Mouse (Mus musculus) liver, embryonic 15.5 days (tissue): ENCODE data around the gene Lmbrd2. TPM values are rescaled to one million over a fixed set of nuclear protein-coding genes. Genes with fewer than 3 reads are reported as not detected.

ENCODE experiments used
- ATAC-seq: fragments of 200-750 bp; cut with Nextera tagmentation; 2 replicates; pipeline ENCODE4 v1.8.0; 2017; ENCODE audit warnings: moderate number of reproducible peaks, mild to moderate bottlenecking, moderate library complexity; ENCODE audit not compliant: insufficient read depth
- H3K27ac ChIP-seq: fragments of 300-500 bp; sonication (generic); replicated peaks from 2 replicates; pipeline ENCODE4 v1.5.1; 2015; ENCODE audit warnings: mild to moderate bottlenecking, inconsistent platforms
- H3K27me3 ChIP-seq: fragments of 300-500 bp; sonication (generic); 2 replicates; pipeline ENCODE4 v1.6.1; 2015; ENCODE audit warnings: mild to moderate bottlenecking, inconsistent platforms
- H3K36me3 ChIP-seq: fragments of 300-500 bp; sonication (generic); replicated peaks from 2 replicates; pipeline ENCODE4 v1.6.1; 2015; ENCODE audit warnings: moderate library complexity, mild to moderate bottlenecking, inconsistent platforms
- H3K4me1 ChIP-seq: fragments of 300-500 bp; sonication (generic); replicated peaks from 2 replicates; pipeline ENCODE4 v1.6.1; 2015; ENCODE audit warnings: inconsistent platforms
- H3K4me2 ChIP-seq: fragments of 300-500 bp; sonication (generic); 2 replicates; pipeline ENCODE4 v1.6.1; 2015; ENCODE audit warnings: moderate library complexity, mild to moderate bottlenecking, inconsistent platforms
- H3K4me3 ChIP-seq: fragments of 300-500 bp; sonication (generic); replicated peaks from 2 replicates; pipeline ENCODE4 v1.5.1; 2015; ENCODE audit warnings: mild to moderate bottlenecking, inconsistent platforms
- H3K9ac ChIP-seq: fragments of 300-500 bp; sonication (generic); 2 replicates; pipeline ENCODE4 v1.6.1; 2015; ENCODE audit warnings: moderate library complexity, mild to moderate bottlenecking, inconsistent platforms
- H3K9me3 ChIP-seq: fragments of 300-500 bp; sonication (generic); replicated peaks from 2 replicates; pipeline ENCODE4 v1.6.1; 2016; ENCODE audit warnings: inconsistent platforms
- WGBS: fragments of 180-500 bp; shearing (Covaris S2); methylation state at CpG from one replicate; pipeline ENCODE4 v1.1.7; 2015; ENCODE audit warnings: mixed read lengths; ENCODE audit not compliant: insufficient replicate concordance; 5-methylcytosine and 5-hydroxymethylcytosine counted together
- polyA plus RNA-seq: library from polyadenylated mRNA; unstranded; fragments of >200 nt; fragmentation: Nextera tagmentation; extraction: Ambion mirVana; gene quantifications from 2 replicates; pipeline ENCODE4 v1.2.1, GENCODE M21; 2015

The Lmbrd2 gene
- polyA plus RNA-seq, 1 experiment from 2014 or later = 1.8 TPM

DNA sequence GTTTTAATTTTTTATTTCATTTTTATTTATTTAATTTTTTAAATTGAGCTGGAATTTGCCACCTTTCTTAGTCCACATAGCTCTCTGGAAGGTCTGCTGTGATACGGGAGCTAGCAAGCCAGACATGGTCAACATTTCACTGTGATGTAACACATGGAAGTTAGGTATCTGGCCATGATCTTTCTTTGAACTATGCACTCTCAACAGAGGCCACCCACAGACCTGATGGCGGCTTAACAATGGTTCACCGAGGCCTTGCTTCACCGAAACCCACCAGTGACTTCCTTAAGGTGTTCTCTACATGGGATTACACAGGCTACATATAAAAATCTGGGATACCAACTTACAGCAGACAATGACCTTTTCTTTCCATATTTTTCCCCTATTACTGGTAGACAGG lies 26.2 kb upstream of the Lmbrd2 start:
- Histone ChIP-seq H3K4me1 (peaks cover 10% of the 10 kb centered on the region; the same call in 1 of the 2 replicates), H3K4me2 (no peak overlapping the region), H3K27ac (peak overlapping the region; percentile 62), H3K36me3 (peaks cover 91% of the 10 kb centered on the region), H3K4me3 (no peak overlapping the region), H3K27me3 (no peaks in the 10 kb centered on the region), H3K9me3 (no peaks in the 10 kb centered on the region), H3K9ac (no peak overlapping the region)
- WGBS = 86% methylated on average over 4 of the region's 4 CpGs
- ATAC-seq = peak; percentile 72

DNA sequence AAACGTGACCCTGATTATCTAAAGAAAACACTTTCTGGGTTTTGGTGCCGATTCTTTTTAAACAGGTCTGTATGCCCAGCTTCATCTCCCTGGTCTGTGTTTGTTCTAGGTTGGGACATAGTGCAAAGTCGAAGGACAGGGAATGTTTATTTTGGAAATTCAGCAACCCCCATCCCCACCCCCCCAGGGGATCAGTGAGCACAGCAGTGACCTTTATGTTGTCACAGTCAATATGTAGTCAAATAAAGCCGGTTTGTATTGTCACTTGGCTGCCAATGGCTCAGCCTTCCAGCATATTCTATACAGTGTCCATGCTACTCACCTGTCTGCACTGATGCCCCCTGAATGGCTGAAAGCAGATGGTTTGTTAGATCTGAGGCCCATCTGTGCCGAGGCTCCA lies 25.8 kb upstream of the Lmbrd2 start:
- 67% methylated on average over 5 of the region's 5 CpGs for WGBS
- peaks cover 10% of the 10 kb centered on the region; the same call in 1 of the 2 replicates for H3K4me1 ChIP-seq
- H3K4me2 ChIP-seq = no peak overlapping the region
- no peaks in the 10 kb centered on the region for H3K27me3 ChIP-seq
- peaks cover 93% of the 10 kb centered on the region for H3K36me3 ChIP-seq
- peak overlapping the region; percentile 62; the same call in 1 of the 2 replicates for H3K27ac ChIP-seq
- H3K9me3 ChIP-seq = no peaks in the 10 kb centered on the region
- no peak overlapping the region for H3K9ac ChIP-seq
- ATAC-seq = peak; percentile 84
- H3K4me3 ChIP-seq = no peak overlapping the region

DNA sequence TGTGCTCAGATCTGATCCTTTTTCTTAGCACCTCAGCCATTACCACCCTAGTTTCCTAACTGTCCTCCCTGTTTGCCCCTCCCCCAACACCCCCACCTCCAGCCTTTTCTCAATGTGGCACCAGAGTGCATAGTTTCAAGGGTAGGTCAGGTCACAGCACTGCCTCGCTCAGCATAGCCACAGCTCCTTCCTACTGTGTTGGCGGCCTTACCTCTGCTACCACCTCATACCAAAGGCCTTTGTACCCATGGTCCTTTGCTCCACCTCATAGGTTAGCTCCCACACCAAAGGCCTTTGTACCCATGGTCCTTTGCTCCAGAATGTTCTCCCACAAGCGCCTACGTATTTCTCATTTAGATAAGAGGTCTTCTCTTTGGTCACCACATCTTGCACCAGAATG lies 21.5 kb upstream of the Lmbrd2 start:
- no peaks in the 10 kb centered on the region for H3K9me3 ChIP-seq
- H3K27ac ChIP-seq = peak overlapping the region; percentile 25; the same call in 1 of the 2 replicates
- WGBS = 76% methylated on average over 4 of the region's 4 CpGs
- no peak for ATAC-seq
- peaks cover 7% of the 10 kb centered on the region; the same call in 1 of the 2 replicates for H3K4me1 ChIP-seq
- peaks cover 99% of the 10 kb centered on the region for H3K36me3 ChIP-seq
- H3K27me3 ChIP-seq = no peaks in the 10 kb centered on the region
- no peak overlapping the region for H3K9ac ChIP-seq
- H3K4me3 ChIP-seq = no peak overlapping the region
- H3K4me2 ChIP-seq = no peak overlapping the region

DNA sequence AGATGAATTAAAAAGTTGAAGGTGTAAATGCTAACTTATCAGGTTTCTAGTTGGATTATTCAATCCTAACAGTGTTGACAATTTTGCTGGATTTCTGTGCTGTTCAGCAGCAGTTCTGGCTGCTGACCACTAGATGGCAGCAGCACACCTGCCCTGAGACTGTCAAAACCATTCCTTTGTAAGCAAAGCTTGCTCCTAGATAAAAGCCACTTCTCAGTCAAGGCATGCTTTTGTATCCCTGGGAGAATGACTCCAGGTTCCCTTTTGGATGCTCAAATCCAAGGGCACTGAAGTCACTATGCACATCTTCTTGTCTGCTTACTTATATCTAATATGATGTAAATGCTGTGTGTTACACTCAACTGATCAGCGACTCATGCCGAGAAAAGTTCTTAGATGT lies 20.3 kb upstream of the Lmbrd2 start:
- WGBS = 92% methylated on average over 2 of the region's 2 CpGs
- no peaks in the 10 kb centered on the region for H3K27me3 ChIP-seq
- H3K4me3 ChIP-seq = no peak overlapping the region
- ATAC-seq = no peak
- peaks cover 7% of the 10 kb centered on the region; the same call in 1 of the 2 replicates for H3K4me1 ChIP-seq
- H3K4me2 ChIP-seq = no peak overlapping the region
- no peak overlapping the region for H3K9ac ChIP-seq
- peaks cover 99% of the 10 kb centered on the region for H3K36me3 ChIP-seq
- no peaks in the 10 kb centered on the region for H3K9me3 ChIP-seq
- no peak overlapping the region for H3K27ac ChIP-seq

DNA sequence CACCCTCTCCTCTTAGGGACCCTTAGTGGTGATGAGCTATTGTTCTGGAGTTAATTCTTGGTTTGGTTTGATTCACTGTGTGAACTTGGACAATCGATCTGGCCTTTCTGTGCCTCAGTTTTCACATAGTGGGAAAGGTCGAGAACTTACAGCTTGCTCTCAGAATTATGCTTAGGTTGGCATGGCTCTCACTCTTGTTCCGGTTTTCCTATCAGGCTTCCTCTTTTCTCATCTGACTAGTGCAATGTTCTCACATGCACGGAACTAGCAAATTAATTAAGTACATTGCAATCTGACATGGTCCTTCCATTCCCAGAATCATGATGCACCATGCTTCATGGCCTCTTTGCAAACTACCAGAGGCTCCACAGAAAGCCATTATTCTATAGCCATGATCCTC lies 17.4 kb upstream of the Lmbrd2 start:
- no peak overlapping the region for H3K27ac ChIP-seq
- peaks cover 93% of the 10 kb centered on the region for H3K36me3 ChIP-seq
- no peak for ATAC-seq
- no peak overlapping the region for H3K9ac ChIP-seq
- no peak overlapping the region for H3K4me2 ChIP-seq
- H3K4me3 ChIP-seq = no peak overlapping the region
- 75% methylated on average over 4 of the region's 4 CpGs for WGBS
- H3K9me3 ChIP-seq = no peaks in the 10 kb centered on the region
- peaks cover 7% of the 10 kb centered on the region; the same call in 1 of the 2 replicates for H3K4me1 ChIP-seq
- no peaks in the 10 kb centered on the region for H3K27me3 ChIP-seq

DNA sequence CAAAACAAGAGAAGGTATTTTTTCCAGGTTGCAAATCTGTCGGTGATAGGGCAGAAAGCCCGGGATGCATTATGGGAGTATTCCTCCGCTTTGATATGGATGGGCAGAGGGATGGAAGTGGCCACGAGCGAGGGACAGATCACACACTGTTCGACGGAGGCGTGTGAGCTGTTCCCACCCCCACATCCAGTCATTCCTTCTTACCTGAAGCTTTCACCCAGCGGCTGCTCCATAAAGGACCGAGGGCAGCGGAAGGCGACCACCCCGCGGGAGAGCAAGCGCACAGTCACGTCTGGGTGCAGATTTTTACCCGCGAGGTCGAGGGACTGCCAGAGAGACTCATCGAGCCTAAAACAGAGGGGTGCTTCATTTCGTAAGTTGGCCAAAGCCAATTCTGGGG lies 15.5 kb upstream of the Lmbrd2 start:
- Histone ChIP-seq H3K4me1 (no peaks in the 10 kb centered on the region), H3K9ac (no peak overlapping the region), H3K4me2 (no peak overlapping the region), H3K4me3 (no peak overlapping the region), H3K27ac (no peak overlapping the region), H3K27me3 (no peaks in the 10 kb centered on the region), H3K9me3 (no peaks in the 10 kb centered on the region), H3K36me3 (peaks cover 92% of the 10 kb centered on the region)
- ATAC-seq = no peak
- WGBS = 88% methylated on average over 21 of the region's 21 CpGs

DNA sequence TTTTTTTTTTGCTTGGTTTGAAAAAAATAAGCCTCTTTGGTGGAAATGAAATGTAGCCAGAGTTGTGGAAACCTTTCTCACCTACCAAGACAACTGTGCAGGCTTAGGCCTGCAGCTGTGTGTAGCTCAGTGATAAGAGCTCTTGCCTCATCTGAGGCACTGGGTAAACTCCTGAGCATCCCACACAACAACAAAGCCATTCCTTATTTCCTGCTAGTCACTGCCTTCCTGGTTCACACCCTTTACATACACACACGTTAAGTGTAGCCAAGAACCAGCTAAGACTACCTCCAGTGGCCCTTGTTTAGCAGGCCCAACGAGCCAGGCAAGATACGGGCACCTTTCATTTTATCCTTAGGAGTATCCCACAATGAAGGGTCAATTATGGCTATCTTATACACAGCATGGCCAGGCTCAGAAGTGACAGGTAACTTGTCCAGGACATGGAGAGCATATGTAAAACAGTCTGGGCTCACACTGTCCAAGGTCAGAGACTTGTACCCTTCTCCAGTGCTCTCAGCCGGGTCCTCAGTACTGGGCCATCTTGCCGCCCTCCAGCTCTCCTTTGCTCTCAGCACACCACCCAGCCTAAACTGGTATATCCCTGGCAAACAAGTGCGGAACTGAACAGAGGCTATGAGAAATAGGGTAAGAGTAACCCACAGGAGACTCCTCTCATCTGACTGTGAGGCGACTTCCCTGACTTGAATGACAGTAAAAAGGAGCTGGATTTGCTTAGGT lies 13.1 kb upstream of the Lmbrd2 start:
- Histone ChIP-seq H3K27ac (no peak overlapping the region), H3K4me3 (no peak overlapping the region), H3K9me3 (no peaks in the 10 kb centered on the region), H3K27me3 (no peaks in the 10 kb centered on the region), H3K36me3 (peaks cover 86% of the 10 kb centered on the region), H3K9ac (no peak overlapping the region), H3K4me1 (no peaks in the 10 kb centered on the region), H3K4me2 (no peak overlapping the region)
- no peak for ATAC-seq
- 81% methylated on average over 7 of the region's 7 CpGs for WGBS

DNA sequence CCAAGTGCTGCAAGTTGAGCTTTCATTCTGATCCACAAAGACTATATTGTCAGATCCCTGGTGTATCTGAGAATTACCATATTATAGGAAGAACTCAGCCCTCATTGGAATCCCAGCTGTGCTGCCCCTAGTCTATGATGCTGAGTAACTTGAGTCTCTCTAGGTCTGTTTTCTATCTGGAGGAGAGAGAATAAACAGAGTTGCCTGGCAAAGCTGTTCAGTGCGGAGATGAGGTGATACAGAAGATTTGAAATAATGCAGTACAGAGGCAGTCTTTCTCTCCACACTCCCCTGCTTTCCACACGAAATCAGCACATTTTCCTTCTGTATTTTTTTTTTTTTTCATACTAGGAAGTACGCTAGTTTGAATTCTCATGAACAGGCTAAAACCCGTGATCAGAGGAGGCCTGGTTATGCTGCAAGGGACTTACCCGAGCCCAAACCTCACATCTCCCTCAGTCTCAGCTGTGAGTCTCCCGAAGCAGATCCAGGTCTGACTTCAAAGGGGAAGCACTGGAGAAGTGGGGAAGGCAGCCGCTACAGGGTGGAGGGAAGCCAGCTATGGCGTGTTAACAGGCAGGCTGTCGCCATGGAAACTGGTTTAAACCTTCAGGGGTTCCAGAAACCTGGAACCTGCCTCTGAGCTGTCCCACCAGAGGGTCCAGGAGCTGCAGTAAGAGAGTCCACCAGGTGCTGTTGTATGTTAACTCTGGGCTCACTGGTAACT lies 9.4 kb upstream of the Lmbrd2 start:
- peaks cover 20% of the 10 kb centered on the region for H3K4me1 ChIP-seq
- ATAC-seq = 0 out of 2 replicates have a peak, but pooled peaks have one; percentile 13
- 73% methylated on average over 9 of the region's 9 CpGs for WGBS

DNA sequence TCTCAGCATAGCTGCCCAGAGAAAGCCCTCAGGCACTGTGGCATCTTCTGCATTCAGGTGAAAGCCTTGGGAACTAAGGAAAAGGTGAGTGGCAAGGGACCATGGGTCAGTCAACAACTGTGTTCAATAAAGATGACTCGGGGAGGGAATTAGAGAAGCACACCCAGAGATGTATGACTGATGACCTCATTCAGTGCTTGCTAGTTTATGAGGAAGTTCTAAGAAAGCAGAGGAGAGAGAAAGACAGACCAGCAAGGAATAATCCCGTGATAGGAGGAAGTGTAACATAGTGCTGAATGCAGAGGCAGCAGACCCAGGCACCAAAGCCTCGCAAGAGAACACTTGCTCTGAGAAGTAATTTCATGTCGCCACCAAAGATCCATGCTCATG lies 8.9 kb upstream of the Lmbrd2 start:
- Histone ChIP-seq H3K36me3 (peaks cover 82% of the 10 kb centered on the region), H3K27ac (0 out of 2 replicates have a peak overlapping the region, but pooled peaks have one; percentile 11)

More for the DNA sequence above, 9.4 kb upstream of the Lmbrd2 start:
- Histone ChIP-seq H3K36me3 (peaks cover 81% of the 10 kb centered on the region), H3K27ac (0 out of 2 replicates have a peak overlapping the region, but pooled peaks have one; percentile 11), H3K4me2 (no peak overlapping the region), H3K9ac (no peak overlapping the region), H3K9me3 (no peaks in the 10 kb centered on the region), H3K4me3 (no peak overlapping the region), H3K27me3 (no peaks in the 10 kb centered on the region)

DNA sequence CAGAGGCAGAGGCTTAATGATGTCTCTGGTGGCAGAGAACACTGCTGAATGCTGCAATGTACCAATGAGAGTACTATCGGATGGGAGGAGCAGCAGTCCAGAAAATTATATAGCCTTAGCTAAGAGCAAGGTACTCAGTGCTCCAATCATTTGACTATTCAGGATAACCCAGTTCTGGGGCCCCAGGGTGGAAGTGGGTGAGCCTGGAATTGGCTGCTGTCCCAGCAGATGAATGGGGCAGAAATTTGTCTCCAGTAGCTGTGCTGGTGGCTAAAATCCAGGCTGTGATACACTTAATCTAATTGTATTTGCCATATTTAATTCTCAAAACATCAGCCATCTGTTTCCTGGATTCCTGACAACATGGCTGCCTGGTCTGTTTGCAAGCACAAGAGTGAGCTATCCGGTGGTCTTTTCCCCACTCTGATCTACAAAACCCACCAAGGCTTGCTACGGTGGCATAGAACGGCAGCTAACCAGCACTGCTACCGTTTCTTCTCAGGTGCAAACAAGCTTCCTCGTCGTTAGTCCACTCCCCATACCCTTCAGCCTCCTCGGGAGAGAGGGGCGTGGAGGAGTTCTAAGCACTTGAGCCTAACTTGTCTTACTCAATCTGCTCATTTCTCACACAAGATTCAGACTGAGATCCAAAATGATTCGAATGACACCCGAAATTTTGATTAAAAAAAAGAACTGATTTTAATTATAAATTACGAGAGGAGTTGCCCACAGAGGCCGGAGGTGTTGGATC lies 7.5 kb upstream of the Lmbrd2 start:
- H3K4me1 ChIP-seq = peaks cover 32% of the 10 kb centered on the region
- H3K36me3 ChIP-seq = peaks cover 85% of the 10 kb centered on the region
- H3K9ac ChIP-seq = no peak overlapping the region
- ATAC-seq = no peak
- no peak overlapping the region for H3K27ac ChIP-seq
- H3K4me2 ChIP-seq = no peak overlapping the region
- H3K9me3 ChIP-seq = no peaks in the 10 kb centered on the region
- no peaks in the 10 kb centered on the region for H3K27me3 ChIP-seq
- no peak overlapping the region for H3K4me3 ChIP-seq
- WGBS = 77% methylated on average over 13 of the region's 13 CpGs

More for the DNA sequence above, 8.9 kb upstream of the Lmbrd2 start:
- no peak overlapping the region for H3K4me2 ChIP-seq
- 0 out of 2 replicates have a peak, but pooled peaks have one; percentile 13 for ATAC-seq
- 55% methylated on average over 4 of the region's 4 CpGs for WGBS
- no peak overlapping the region for H3K4me3 ChIP-seq
- peaks cover 24% of the 10 kb centered on the region for H3K4me1 ChIP-seq
- H3K9ac ChIP-seq = no peak overlapping the region
- no peaks in the 10 kb centered on the region for H3K9me3 ChIP-seq
- H3K27me3 ChIP-seq = no peaks in the 10 kb centered on the region
